Mouse (Mus musculus) liver, embryonic 13.5 days (tissue): ENCODE measurements at regions not wholly inside any gene's neighbourhood (a gene's known extent, or its start where the extent isn't known, plus 50 kb on each side); places are given as distances from the start of the nearest gene placed in this dataset.

Experiments
- ATAC-seq: fragments of 200-750 bp; cut with Nextera tagmentation; 2 replicates; pipeline ENCODE4 v1.8.0; 2017; ENCODE audit warnings: low read depth, mild to moderate bottlenecking, moderate number of reproducible peaks, moderate library complexity
- DNase-seq: peaks from one replicate; pipeline ENCODE4 v3.0.0; 2022
- H3K27ac ChIP-seq: fragments of 300-500 bp; sonication (generic); 2 replicates; pipeline ENCODE4 v1.5.1; 2015; ENCODE audit warnings: moderate library complexity, mild to moderate bottlenecking, inconsistent platforms
- H3K27me3 ChIP-seq: fragments of 300-500 bp; sonication (generic); 2 replicates; pipeline ENCODE4 v1.6.1; 2015; ENCODE audit warnings: mild to moderate bottlenecking, inconsistent platforms
- H3K36me3 ChIP-seq: fragments of 300-500 bp; sonication (generic); 2 replicates; pipeline ENCODE4 v1.6.1; 2015; ENCODE audit warnings: mild to moderate bottlenecking, inconsistent platforms
- H3K4me1 ChIP-seq: fragments of 300-500 bp; sonication (generic); replicated peaks from 2 replicates; pipeline ENCODE4 v1.6.1; 2015; ENCODE audit warnings: inconsistent platforms
- H3K4me2 ChIP-seq: fragments of 300-500 bp; sonication (generic); 2 replicates; pipeline ENCODE4 v1.6.1; 2015; ENCODE audit warnings: inconsistent platforms, mild to moderate bottlenecking, moderate library complexity
- H3K4me3 ChIP-seq: fragments of 300-500 bp; sonication (generic); replicated peaks from 2 replicates; pipeline ENCODE4 v1.5.1; 2015; ENCODE audit warnings: mild to moderate bottlenecking, inconsistent platforms
- H3K9ac ChIP-seq: fragments of 300-500 bp; sonication (generic); 2 replicates; pipeline ENCODE4 v1.6.1; 2015; ENCODE audit warnings: mild to moderate bottlenecking, inconsistent platforms
- H3K9me3 ChIP-seq: fragments of 300-500 bp; sonication (generic); replicated peaks from 2 replicates; pipeline ENCODE4 v1.6.1; 2016; ENCODE audit warnings: inconsistent platforms
- WGBS: fragments of 180-500 bp; shearing (Covaris S2); methylation state at CpG from one replicate; pipeline ENCODE4 v1.1.7; 2015; ENCODE audit not compliant: insufficient replicate concordance; 5-methylcytosine and 5-hydroxymethylcytosine counted together

DNA sequence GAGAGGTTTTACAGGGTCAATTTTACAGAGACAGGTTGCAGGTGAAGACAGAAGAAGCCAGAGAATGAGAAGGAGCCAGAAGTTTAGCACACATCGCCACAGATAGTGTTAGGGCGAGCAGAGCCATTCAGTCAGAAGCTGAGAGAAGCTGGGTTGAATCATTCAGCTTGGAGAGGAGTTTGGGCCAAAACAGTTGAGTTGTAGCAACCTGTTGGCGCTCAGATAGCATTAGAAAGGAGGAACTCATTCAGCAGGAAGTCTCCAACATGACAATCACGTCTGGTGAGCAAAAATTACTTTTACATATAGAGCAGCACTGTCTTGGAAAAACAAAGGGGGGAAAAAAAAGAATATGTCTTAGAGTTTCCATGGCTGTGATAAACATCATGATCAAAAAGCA is 53.2 kb downstream of the Fam43a start:
- Histone ChIP-seq H3K27ac (no peak overlapping the region), H3K36me3 (no peaks in the 10 kb centered on the region), H3K9ac (no peak overlapping the region), H3K9me3 (0 out of 2 replicates have a peak, but pooled peaks cover 3% of the 10 kb centered on the region), H3K4me3 (no peak overlapping the region), H3K4me2 (no peak overlapping the region), H3K4me1 (no peaks in the 10 kb centered on the region), H3K27me3 (no peaks in the 10 kb centered on the region; the same call in 1 of the 2 replicates)
- ATAC-seq (no peak), DNase-seq (no peak)
- 36% methylated on average over 4 of the region's 4 CpGs for WGBS

DNA sequence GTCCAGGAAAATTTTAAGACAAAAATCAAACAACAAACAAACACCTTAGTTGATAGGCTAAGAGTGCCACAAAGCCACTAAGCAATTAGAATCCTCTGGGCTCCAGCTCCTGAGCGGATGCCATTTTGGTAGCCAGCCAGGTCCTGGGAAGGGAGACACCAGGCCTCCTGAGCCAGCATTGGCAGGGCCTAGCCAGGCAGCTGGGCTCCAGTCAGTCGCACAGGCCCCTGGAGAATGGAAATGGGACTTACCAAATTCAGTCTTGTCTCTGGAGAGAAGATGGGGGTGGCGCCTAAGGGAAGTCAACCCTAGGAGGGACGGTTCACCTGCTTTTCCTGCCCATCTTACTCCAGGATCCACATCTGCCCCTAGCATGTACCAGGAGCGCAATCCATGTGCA is 54.3 kb downstream of the Fam43a start:
- H3K27ac ChIP-seq, result no peak overlapping the region
- no peak for ATAC-seq

DNA sequence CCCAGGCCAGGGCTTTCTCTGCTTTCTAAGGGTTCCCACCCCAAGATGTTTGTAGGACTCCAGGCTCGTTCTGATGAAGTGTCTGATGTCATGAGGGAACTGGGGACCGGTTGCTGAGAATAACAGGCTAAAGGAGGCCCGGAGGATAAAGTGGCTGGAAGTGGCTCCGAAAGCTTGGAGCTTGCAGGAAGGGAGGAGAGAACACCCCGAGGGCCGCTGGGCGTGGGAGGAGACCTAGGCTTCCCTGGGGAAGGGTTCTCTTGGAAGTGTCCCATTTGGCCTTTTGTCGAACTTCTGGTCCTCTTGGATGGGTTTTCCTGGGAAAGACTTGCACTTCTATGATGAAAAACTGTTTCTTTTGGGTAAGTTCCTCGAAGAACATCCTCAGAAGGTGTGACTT is 54.7 kb downstream of the Fam43a start:
- DNase-seq, result no peak
- no peaks in the 10 kb centered on the region for H3K36me3 ChIP-seq
- no peak for ATAC-seq
- no peak overlapping the region for H3K27ac ChIP-seq
- 68% methylated on average over 9 of the region's 9 CpGs for WGBS
- H3K9ac ChIP-seq, result no peak overlapping the region
- no peak overlapping the region for H3K4me2 ChIP-seq
- H3K9me3 ChIP-seq, result 0 out of 2 replicates have a peak, but pooled peaks cover 3% of the 10 kb centered on the region
- no peaks in the 10 kb centered on the region for H3K4me1 ChIP-seq
- no peaks in the 10 kb centered on the region; the same call in 1 of the 2 replicates for H3K27me3 ChIP-seq
- H3K4me3 ChIP-seq, result no peak overlapping the region

More for the DNA sequence above, 54.3 kb downstream of the Fam43a start:
- WGBS, result 71% methylated on average over 5 of the region's 5 CpGs
- no peak overlapping the region for H3K4me2 ChIP-seq
- 0 out of 2 replicates have a peak, but pooled peaks cover 3% of the 10 kb centered on the region for H3K9me3 ChIP-seq
- no peaks in the 10 kb centered on the region; the same call in 1 of the 2 replicates for H3K27me3 ChIP-seq
- H3K36me3 ChIP-seq, result no peaks in the 10 kb centered on the region
- no peak overlapping the region for H3K4me3 ChIP-seq
- no peak overlapping the region for H3K9ac ChIP-seq
- no peaks in the 10 kb centered on the region for H3K4me1 ChIP-seq
- DNase-seq, result no peak

- ATAC-seq, result no peak
- no peaks in the 10 kb centered on the region for H3K4me1 ChIP-seq
- H3K4me3 ChIP-seq, result no peak overlapping the region
- H3K9me3 ChIP-seq, result no peaks in the 10 kb centered on the region
- no peak overlapping the region for H3K9ac ChIP-seq
- no peaks in the 10 kb centered on the region for H3K36me3 ChIP-seq
- no peak for DNase-seq
- H3K4me2 ChIP-seq, result no peak overlapping the region
- no peaks in the 10 kb centered on the region; the same call in 1 of the 2 replicates for H3K27me3 ChIP-seq
- H3K27ac ChIP-seq, result no peak overlapping the region
- WGBS, result 48% methylated on average over 5 of the region's 5 CpGs
Observed at GRCm38 (mm10) chr16:30655798-30656221, 56.3 kb downstream of the Fam43a start.

DNA sequence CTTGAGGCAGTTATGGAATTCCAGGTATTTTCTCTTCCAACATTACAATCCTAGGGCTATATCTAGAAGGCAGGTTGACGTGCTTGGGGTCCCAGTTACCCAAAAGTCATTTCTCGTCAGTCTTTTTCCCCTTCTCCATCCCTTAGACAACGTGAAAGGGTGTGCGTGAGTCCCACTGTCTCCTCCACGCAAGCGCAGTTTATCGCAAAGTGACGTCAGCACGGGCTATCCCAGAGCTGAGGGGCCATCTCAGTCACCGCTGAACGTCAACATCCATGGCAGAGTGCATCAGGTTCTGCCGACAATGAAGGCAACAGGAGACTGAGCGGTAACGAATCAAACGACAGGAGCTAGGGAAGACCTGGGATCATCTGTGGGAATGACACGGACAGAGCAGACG is 57.4 kb downstream of the Fam43a start:
- DNase-seq (no peak), ATAC-seq (no peak)
- no peaks in the 10 kb centered on the region; the same call in 1 of the 2 replicates for H3K27me3 ChIP-seq
- H3K9ac ChIP-seq, result no peak overlapping the region
- H3K4me3 ChIP-seq, result no peak overlapping the region
- H3K36me3 ChIP-seq, result no peaks in the 10 kb centered on the region
- 73% methylated on average over 17 of the region's 17 CpGs for WGBS
- no peaks in the 10 kb centered on the region for H3K9me3 ChIP-seq
- H3K27ac ChIP-seq, result no peak overlapping the region
- no peaks in the 10 kb centered on the region for H3K4me1 ChIP-seq
- no peak overlapping the region for H3K4me2 ChIP-seq

GRCm38 (mm10) chr16:30658921-30659320 is 59.4 kb downstream of the Fam43a start:
- H3K9me3 ChIP-seq, result no peaks in the 10 kb centered on the region
- H3K4me3 ChIP-seq, result no peak overlapping the region
- H3K27me3 ChIP-seq, result no peaks in the 10 kb centered on the region
- no peak overlapping the region for H3K9ac ChIP-seq
- no peaks in the 10 kb centered on the region for H3K4me1 ChIP-seq
- no peak overlapping the region for H3K27ac ChIP-seq
- H3K36me3 ChIP-seq, result no peaks in the 10 kb centered on the region
- no peak for ATAC-seq
- no peak for DNase-seq
- WGBS, result 67% methylated on average over 4 of the region's 4 CpGs
- H3K4me2 ChIP-seq, result no peak overlapping the region

- ATAC-seq (no peak), DNase-seq (no peak)
- no peak overlapping the region for H3K27ac ChIP-seq
- 69% methylated on average over 16 of the region's 16 CpGs for WGBS
- no peak overlapping the region for H3K4me3 ChIP-seq
- no peaks in the 10 kb centered on the region for H3K36me3 ChIP-seq
- no peaks in the 10 kb centered on the region for H3K27me3 ChIP-seq
- H3K4me2 ChIP-seq, result no peak overlapping the region
- H3K9me3 ChIP-seq, result no peaks in the 10 kb centered on the region
- no peak overlapping the region for H3K9ac ChIP-seq
- no peaks in the 10 kb centered on the region for H3K4me1 ChIP-seq
Observed at GRCm38 (mm10) chr16:30661086-30661977, 61.8 kb downstream of the Fam43a start.

DNA sequence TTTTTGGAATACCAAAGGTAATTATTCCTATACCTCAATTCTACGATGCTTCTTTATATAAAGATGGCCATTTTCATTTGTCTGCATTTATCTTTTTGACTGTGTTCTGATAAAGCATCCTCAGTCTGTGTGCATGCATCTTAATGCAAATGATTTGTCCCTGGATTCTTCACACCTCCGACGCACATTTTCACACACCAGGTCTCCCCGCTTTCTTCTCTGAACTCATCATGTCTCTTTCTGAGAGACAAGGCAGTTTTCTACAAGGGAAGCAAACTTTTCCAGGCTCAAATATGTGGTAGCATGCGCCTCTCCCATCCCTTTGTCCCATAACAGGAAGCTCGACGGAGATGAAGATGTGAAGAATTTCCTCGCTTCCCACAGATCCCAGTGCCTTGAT is 63.5 kb downstream of the Fam43a start:
- DNase-seq (no peak), ATAC-seq (no peak)
- Histone ChIP-seq H3K9me3 (no peaks in the 10 kb centered on the region), H3K9ac (no peak overlapping the region), H3K27me3 (no peaks in the 10 kb centered on the region), H3K4me2 (no peak overlapping the region), H3K4me1 (no peaks in the 10 kb centered on the region), H3K4me3 (no peak overlapping the region), H3K36me3 (no peaks in the 10 kb centered on the region), H3K27ac (no peak overlapping the region)
- 52% methylated on average over 8 of the region's 8 CpGs for WGBS

GRCm38 (mm10) chr16:30663971-30664370 is 64.4 kb downstream of the Fam43a start:
- Histone ChIP-seq H3K27me3 (no peaks in the 10 kb centered on the region), H3K4me1 (no peaks in the 10 kb centered on the region), H3K4me3 (no peak overlapping the region), H3K4me2 (no peak overlapping the region), H3K9me3 (no peaks in the 10 kb centered on the region), H3K27ac (no peak overlapping the region), H3K9ac (no peak overlapping the region), H3K36me3 (no peaks in the 10 kb centered on the region)
- DNase-seq (no peak), ATAC-seq (no peak)
- WGBS, result 55% methylated on average over 3 of the region's 3 CpGs

GRCm38 (mm10) chr16:30664433-30664832 is 64.9 kb downstream of the Fam43a start:
- Histone ChIP-seq H3K9me3 (no peaks in the 10 kb centered on the region), H3K27ac (no peak overlapping the region), H3K9ac (no peak overlapping the region), H3K4me1 (no peaks in the 10 kb centered on the region), H3K4me2 (no peak overlapping the region), H3K4me3 (no peak overlapping the region), H3K27me3 (no peaks in the 10 kb centered on the region), H3K36me3 (no peaks in the 10 kb centered on the region)
- 63% methylated on average over 4 of the region's 4 CpGs for WGBS
- DNase-seq (no peak), ATAC-seq (no peak)

DNA sequence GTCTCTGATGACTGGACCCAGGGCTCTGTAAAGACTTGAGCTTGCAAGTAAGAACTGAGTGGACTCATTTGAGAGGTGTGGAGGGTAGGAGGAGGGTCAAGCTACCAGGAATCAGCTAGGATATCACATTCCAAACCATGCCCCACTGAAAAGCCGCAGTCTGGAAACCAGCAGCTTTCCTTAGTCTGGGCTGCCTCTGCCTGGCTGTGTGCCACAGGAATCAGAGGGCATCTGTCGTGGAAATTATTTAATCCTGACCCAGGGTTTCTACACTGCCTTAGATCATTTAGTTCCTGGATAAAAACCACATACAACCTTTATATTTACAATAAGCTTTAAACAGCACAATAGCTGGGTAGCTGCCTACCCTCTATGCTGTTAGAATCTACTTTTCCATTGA is 66.4 kb downstream of the Fam43a start:
- ATAC-seq, result no peak
- no peak for DNase-seq
- no peak overlapping the region for H3K4me2 ChIP-seq
- no peak overlapping the region for H3K27ac ChIP-seq
- H3K9me3 ChIP-seq, result no peaks in the 10 kb centered on the region
- H3K4me1 ChIP-seq, result no peaks in the 10 kb centered on the region
- H3K27me3 ChIP-seq, result no peaks in the 10 kb centered on the region
- WGBS, result 41% methylated on average over 2 of the region's 2 CpGs
- no peak overlapping the region for H3K9ac ChIP-seq
- H3K4me3 ChIP-seq, result no peak overlapping the region
- H3K36me3 ChIP-seq, result no peaks in the 10 kb centered on the region

- H3K27me3 ChIP-seq, result no peaks in the 10 kb centered on the region
- 62% methylated on average over 8 of the region's 8 CpGs for WGBS
- H3K4me3 ChIP-seq, result no peak overlapping the region
- ATAC-seq (no peak), DNase-seq (no peak)
- H3K9me3 ChIP-seq, result no peaks in the 10 kb centered on the region
- H3K9ac ChIP-seq, result no peak overlapping the region
- no peaks in the 10 kb centered on the region for H3K4me1 ChIP-seq
- no peaks in the 10 kb centered on the region for H3K36me3 ChIP-seq
- H3K27ac ChIP-seq, result no peak overlapping the region
- H3K4me2 ChIP-seq, result no peak overlapping the region
Observed at GRCm38 (mm10) chr16:30669883-30670282, 70.4 kb downstream of the Fam43a start.
